Mouse (Mus musculus) ZHBTc4 (cell line): Measurements from ENCODE around the gene Aimp2.

Source experiments
- DNase-seq: peaks from one replicate; pipeline ENCODE4 v3.0.0-alpha.2; 2011; ENCODE audit warnings: low read depth, low spot score

Gene Aimp2

GRCm38 (mm10) chr5:143902111-143902510 lies 7.5 kb downstream of the Aimp2 start:
- DNase-seq: no peak

DNA sequence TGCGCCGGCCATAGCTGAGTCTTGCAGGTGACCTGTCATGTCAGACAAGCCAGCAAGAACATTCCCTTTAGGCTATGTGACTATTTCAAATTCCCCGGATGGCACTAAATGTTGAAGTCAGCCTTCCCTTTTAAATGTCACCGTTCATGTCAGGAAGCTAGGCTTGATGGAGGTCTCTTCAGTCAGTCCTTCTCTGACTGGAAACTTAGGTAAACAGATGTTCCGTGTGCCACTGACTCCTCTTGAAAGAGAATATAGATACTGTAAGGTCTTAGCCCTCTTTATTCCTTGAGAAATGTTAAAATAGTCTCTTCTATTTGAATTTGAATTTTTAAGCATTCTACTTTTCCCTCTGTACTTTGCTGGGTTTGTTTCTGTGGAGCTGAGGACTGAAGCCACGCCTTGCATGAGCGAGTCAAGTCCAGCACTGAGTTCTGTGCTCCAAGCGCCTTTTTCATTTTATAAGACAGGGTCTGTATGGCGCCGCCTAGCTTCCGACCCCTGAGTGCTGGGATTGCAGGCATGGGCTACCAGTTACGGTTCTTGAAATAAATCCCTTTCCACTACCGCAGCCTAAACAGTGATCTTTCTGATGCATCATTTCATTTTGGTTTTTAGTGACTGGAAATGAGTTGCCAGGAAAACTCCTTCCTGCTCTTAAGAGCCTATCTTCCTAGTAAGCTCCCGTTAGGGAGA lies 11.9 kb downstream of the Aimp2 start, which contains the start of gene Ankrd61:
Gene Ankrd61, minus strand, starts transcription at position 51 of the 696 bp plus-strand sequence.
- peak; percentile 38 for DNase-seq

GRCm38 (mm10) chr5:143893396-143893795 lies 16.3 kb downstream of the Aimp2 start:
- DNase-seq: no peak

- peak; percentile 36 for DNase-seq
Measured at GRCm38 (mm10) chr5:143892255-143892886, 17.3 kb downstream of the Aimp2 start.

- peak; percentile 20 for DNase-seq
Measured at GRCm38 (mm10) chr5:143890741-143891140, 18.9 kb downstream of the Aimp2 start.

- no peak for DNase-seq
Measured at GRCm38 (mm10) chr5:143885274-143885673, 24.4 kb downstream of the Aimp2 start.

DNA sequence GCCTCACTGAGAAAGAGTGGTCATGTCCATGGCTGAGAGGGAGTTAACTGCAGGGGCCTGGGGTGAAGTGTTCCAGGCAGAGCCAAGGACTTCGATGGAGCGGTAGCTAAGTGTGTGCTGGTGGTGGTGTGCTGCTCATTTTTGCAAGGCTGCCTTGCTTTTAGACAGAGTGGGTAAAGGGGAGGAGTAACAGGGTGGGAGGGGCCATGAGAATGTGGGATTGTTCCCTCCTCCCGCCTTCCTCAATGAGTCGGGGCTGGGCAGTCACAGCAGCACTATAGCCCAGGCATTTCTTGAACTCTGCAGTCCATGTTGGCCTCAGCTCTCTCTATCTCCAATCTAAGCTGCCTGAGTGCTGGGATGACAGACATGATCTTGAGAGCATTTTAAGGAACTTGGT lies 35.1 kb downstream of the Aimp2 start:
- DNase-seq: peak; percentile 74

DNA sequence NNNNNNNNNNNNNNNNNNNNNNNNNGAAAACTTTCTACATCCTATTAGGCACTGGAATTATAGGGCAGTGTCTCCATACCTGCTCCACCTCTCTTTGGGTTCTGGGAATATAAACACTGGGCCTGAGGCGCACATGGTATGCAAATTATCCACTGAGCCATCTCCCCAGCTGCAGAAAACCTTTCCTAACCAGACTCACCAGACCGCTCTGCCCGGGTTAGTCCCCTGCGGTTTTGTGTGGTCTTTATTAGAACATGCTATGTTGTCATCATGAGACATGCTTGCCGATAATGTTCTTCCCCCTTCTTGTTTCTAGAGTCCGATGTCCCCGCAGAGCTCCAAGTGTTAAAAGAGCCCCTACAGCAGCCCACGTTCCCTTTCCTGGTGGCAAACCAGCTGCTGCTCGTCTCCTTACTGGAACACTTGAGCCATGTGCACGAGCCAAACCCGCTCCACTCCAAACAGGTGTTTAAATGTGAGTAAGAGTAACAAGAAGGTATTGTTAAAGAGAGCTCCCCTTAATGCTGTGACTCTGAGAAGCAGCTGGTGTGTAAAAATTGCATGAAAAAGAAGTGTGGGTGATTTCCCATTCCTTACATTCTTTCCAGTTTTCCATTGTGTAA lies 38.0 kb downstream of the Aimp2 start:
- DNase-seq: no peak
